Mouse (Mus musculus) liver, adult 2 months (tissue): ENCODE measurements around the gene Dhcr24. TPM values are rescaled to one million over a fixed set of nuclear protein-coding genes. Genes with fewer than 3 reads are reported as not detected.

Experiments
- DNase-seq: peaks from one replicate; pipeline ENCODE4 v3.0.0-alpha.2; 2011; ENCODE audit warnings: low read depth, low spot score; ENCODE audit errors: extremely low read depth
- H3K27ac ChIP-seq: fragments of 200-500 bp; replicated peaks from 2 replicates; pipeline ENCODE4 v1.5.1; 2012; ENCODE audit warnings: low read depth, mild to moderate bottlenecking, control low read depth, inconsistent platforms, low read length; ENCODE audit not compliant: insufficient read depth
- H3K27me3 ChIP-seq: fragments of 200-500 bp; 2 replicates; pipeline ENCODE4 v1.6.1; 2012; ENCODE audit warnings: mild to moderate bottlenecking, moderate library complexity, low read length, inconsistent platforms; ENCODE audit not compliant: control insufficient read depth, insufficient read depth
- H3K36me3 ChIP-seq: fragments of 200-500 bp; 2 replicates; pipeline ENCODE4 v1.6.1; 2012; ENCODE audit warnings: low read length, inconsistent platforms; ENCODE audit not compliant: control insufficient read depth, insufficient read depth
- H3K4me1 ChIP-seq: fragments of 200-500 bp; 2 replicates; pipeline ENCODE4 v1.6.1; 2011; ENCODE audit warnings: low read length; ENCODE audit not compliant: control insufficient read depth, insufficient read depth
- H3K4me3 ChIP-seq: fragments of 200-500 bp; 2 replicates; pipeline ENCODE4 v1.5.1; 2011; ENCODE audit warnings: low read depth, mild to moderate bottlenecking, control low read depth, low read length, moderate library complexity; ENCODE audit not compliant: insufficient read depth
- H3K79me2 ChIP-seq: fragments of 200-500 bp; 2 replicates; pipeline ENCODE4 v1.6.1; 2012; ENCODE audit warnings: inconsistent platforms, mild to moderate bottlenecking, low read length, moderate library complexity; ENCODE audit not compliant: control insufficient read depth, insufficient read depth
- H3K9ac ChIP-seq: fragments of 200-500 bp; 2 replicates; pipeline ENCODE4 v1.6.1; 2012; ENCODE audit warnings: low read depth, mild to moderate bottlenecking, control low read depth, inconsistent platforms, low read length
- CTCF ChIP-seq: fragments of 200-500 bp; IDR thresholded peaks from 2 replicates; pipeline ENCODE4 v1.5.1; 2011; ENCODE audit warnings: low read depth, low read length, control low read depth
- POLR2A ChIP-seq: fragments of 200-500 bp; IDR thresholded peaks from 2 replicates; pipeline ENCODE4 v1.6.1; 2011; ENCODE audit warnings: low read length, control low read depth; ENCODE audit not compliant: insufficient read depth; ENCODE audit errors: extremely low read depth
- WGBS: fragments of 180-500 bp; shearing (Covaris S2); methylation state at CpG from one replicate; pipeline ENCODE4 v1.1.7; 2018; 5-methylcytosine and 5-hydroxymethylcytosine counted together
- polyA plus RNA-seq: library from polyadenylated mRNA; depleted of rRNA; stranded (reverse); fragments of >200 nt; gene quantifications from 2 replicates; pipeline ENCODE4 v1.2.3, GENCODE M21; 2012; rRNA removed
- total RNA-seq: library from RNA; depleted of rRNA; stranded (reverse); fragments of >200 nt; gene quantifications from 2 replicates; pipeline ENCODE4 v1.2.3, GENCODE M21; 2014; rRNA removed

The Dhcr24 gene
- 253 and 456 TPM in 2 replicates for total RNA-seq
- 676 and 851 TPM in 2 replicates for polyA plus RNA-seq

GRCm38 (mm10) chr4:106560846-106561781, at the start of gene Dhcr24:
Gene Dhcr24, plus strand, starts transcription at chr4:106561038.
- peak within 1 kb of the TSS; percentile 83 for H3K4me3 ChIP-seq
- peak within 1 kb of the TSS; percentile 97 for H3K27ac ChIP-seq
- H3K27me3 ChIP-seq: no peaks in the 10 kb centered on the region
- DNase-seq: peak; percentile 82
- peaks cover 18% of the 10 kb centered on the region for H3K79me2 ChIP-seq
- peaks cover 14% of the 10 kb centered on the region for H3K36me3 ChIP-seq
- H3K4me1 ChIP-seq: peaks cover 25% of the 10 kb centered on the region
- WGBS: under 1% methylated on average over 89 of the region's 89 CpGs
- TF ChIP-seq POLR2A (peak; percentile 97), CTCF (no peak)
- peak within 1 kb of the TSS; percentile 95 for H3K9ac ChIP-seq

DNA sequence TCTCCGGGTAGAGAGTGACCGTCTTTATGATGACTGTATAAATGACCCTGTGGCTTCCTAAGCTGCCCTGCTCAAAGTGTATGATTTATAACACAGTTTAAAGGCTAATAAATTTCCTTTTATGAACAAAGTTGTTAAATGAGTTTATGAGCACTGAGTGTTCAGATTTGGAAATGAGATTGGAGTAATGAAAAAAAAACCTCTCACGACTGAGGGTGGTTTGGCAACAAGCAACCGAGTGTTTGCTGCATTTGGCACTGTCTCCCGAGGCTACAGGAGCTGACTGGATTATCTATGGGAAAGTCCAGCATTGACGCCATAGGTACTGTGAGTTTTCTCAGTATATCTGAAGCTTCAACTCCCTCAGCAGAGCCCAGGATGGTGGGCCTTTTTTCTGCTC, 46.2 kb upstream of the Dhcr24 start:
- no peaks in the 10 kb centered on the region for H3K27me3 ChIP-seq
- H3K4me1 ChIP-seq: no peaks in the 10 kb centered on the region
- H3K4me3 ChIP-seq: no peak overlapping the region
- 71% methylated on average over 6 of the region's 6 CpGs for WGBS
- DNase-seq: no peak
- no peak overlapping the region for H3K27ac ChIP-seq
- no peak for TF ChIP-seq POLR2A
- TF ChIP-seq CTCF: no peak
- H3K9ac ChIP-seq: no peak overlapping the region
- no peaks in the 10 kb centered on the region for H3K36me3 ChIP-seq
- H3K79me2 ChIP-seq: no peaks in the 10 kb centered on the region

DNA sequence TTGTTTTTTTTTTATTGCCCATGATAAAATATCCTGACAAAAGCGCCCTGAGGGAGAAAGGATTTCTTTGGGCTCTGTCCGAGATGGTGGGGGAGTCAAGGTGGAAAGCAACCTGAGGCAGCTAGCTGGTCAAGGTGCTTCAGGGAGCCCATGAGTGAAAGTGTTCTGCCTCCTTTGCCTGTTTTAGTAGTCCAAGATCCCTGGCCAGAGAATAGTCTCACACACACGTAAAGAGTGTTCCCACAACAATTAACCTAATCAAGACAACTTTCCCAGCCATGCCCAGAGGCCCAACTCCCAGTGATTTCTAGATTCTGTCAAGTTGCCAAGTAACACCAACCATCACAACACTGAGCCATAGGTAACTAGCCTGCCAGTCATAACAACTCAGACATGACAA, 38.3 kb upstream of the Dhcr24 start:
- Histone ChIP-seq H3K27me3 (no peaks in the 10 kb centered on the region), H3K27ac (no peak overlapping the region), H3K9ac (no peak overlapping the region), H3K4me3 (no peak overlapping the region), H3K79me2 (no peaks in the 10 kb centered on the region), H3K36me3 (no peaks in the 10 kb centered on the region), H3K4me1 (no peaks in the 10 kb centered on the region)
- no peak for TF ChIP-seq POLR2A
- TF ChIP-seq CTCF: no peak
- DNase-seq: no peak
- 82% methylated on average over 3 of the region's 3 CpGs for WGBS

DNA sequence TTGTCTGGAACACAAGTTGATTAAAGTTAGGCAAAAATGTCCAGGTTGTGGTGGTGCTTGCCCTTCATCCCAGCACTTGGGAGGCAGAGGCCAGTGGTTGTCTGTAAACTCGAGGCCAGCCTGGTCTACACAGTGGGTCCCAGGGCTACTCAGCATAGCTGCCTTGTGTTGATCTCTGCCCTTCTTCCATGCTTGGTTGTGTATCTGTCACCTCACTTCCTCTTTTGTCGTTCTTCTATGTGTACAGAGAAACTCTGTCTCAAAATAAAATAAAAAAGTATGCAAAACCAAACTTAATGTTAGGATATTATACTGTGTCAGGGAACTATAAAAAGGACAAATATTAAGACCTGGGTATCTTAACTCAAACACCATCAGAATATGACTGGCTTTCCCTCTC, 36.7 kb upstream of the Dhcr24 start:
- no peaks in the 10 kb centered on the region for H3K79me2 ChIP-seq
- H3K4me3 ChIP-seq: no peak overlapping the region
- 59% methylated on average over 2 of the region's 2 CpGs for WGBS
- TF ChIP-seq POLR2A (no peak), CTCF (no peak)
- no peak overlapping the region for H3K9ac ChIP-seq
- peaks cover 3% of the 10 kb centered on the region for H3K4me1 ChIP-seq
- H3K27ac ChIP-seq: no peak overlapping the region
- no peak for DNase-seq
- H3K36me3 ChIP-seq: no peaks in the 10 kb centered on the region
- H3K27me3 ChIP-seq: no peaks in the 10 kb centered on the region

DNA sequence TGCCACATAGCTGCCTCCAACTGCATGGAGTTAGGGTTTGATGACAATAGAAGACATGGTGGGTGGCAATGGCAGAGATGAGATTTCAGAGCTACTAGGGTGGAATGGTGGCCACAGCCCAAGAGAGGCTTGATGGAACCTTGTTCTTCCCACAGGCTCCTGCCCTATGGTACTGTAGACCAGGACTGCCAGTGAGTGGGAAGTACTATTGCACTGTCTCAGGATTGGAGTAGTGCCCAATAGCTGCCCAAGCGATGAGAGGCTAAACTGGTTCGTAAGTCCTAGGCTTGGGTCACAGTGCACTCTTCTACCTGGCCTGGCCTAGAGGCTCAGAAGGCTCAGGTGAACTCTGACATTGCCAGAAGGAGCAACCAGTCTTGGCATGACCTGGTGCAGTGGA, 35.8 kb upstream of the Dhcr24 start:
- Histone ChIP-seq H3K79me2 (no peaks in the 10 kb centered on the region), H3K4me3 (no peak overlapping the region)
- 75% methylated on average over 2 of the region's 2 CpGs for WGBS

More for the DNA sequence above, 35.8 kb upstream of the Dhcr24 start:
- H3K27ac ChIP-seq: no peak overlapping the region
- DNase-seq: no peak
- H3K4me1 ChIP-seq: peaks cover 9% of the 10 kb centered on the region
- no peak overlapping the region for H3K9ac ChIP-seq
- H3K27me3 ChIP-seq: no peaks in the 10 kb centered on the region
- TF ChIP-seq POLR2A (no peak), CTCF (no peak)
- H3K36me3 ChIP-seq: no peaks in the 10 kb centered on the region
